Mouse (Mus musculus) MEL (cell line): Measurements from ENCODE around the gene Wdr41.
A peak's percentile ranks its signal among the peaks of the same experiment; 100 is the strongest.

Source experiments
- CHD2 ChIP-seq: IDR thresholded peaks from 2 replicates; pipeline ENCODE4 v1.6.1; 2011; ENCODE audit warnings: low read length, improper control_type of control experiment
- CTCF ChIP-seq, 3 experiments: IDR thresholded peaks in 2 of 3; conservative IDR thresholded peaks in 1 of 3; 2 replicates each; pipeline ENCODE4 v1.5.1; 2011 to 2012; ENCODE audit warnings: low read length in 3 of 3, low read depth in 2 of 3, mild to moderate bottlenecking in 2 of 3, improper control_type of control experiment in 1 of 3, inconsistent platforms in 1 of 3, mixed read lengths in 1 of 3, moderate library complexity in 1 of 3; ENCODE audit not compliant: control insufficient read depth in 1 of 3, insufficient read depth in 1 of 3, poor library complexity in 1 of 3, severe bottlenecking in 1 of 3
- NELFE ChIP-seq: IDR thresholded peaks from 2 replicates; pipeline ENCODE4 v1.6.1; 2011; ENCODE audit warnings: low read depth, low read length, improper control_type of control experiment
- RAD21 ChIP-seq: IDR thresholded peaks from 2 replicates; pipeline ENCODE4 v1.6.1; 2011; ENCODE audit warnings: mild to moderate bottlenecking, low read depth, low read length, improper control_type of control experiment
- SMC3 ChIP-seq: IDR thresholded peaks from 2 replicates; pipeline ENCODE4 v1.6.1; 2011; ENCODE audit warnings: low read depth, low read length, improper control_type of control experiment
- ZNF384 ChIP-seq: IDR thresholded peaks from 2 replicates; pipeline ENCODE4 v1.6.1; 2012; ENCODE audit warnings: low read depth, mild to moderate bottlenecking, inconsistent platforms, low read length, improper control_type of control experiment

- TF ChIP-seq RAD21, result peak; percentile 64
- no peak for TF ChIP-seq ZNF384
- no peak for TF ChIP-seq NELFE
- TF ChIP-seq SMC3, result peak; percentile 61
- TF ChIP-seq CTCF (IDR thresholded peaks at IDR 0.05 in 2 of 3, conservative IDR thresholded peaks at IDR 0.05 in 1 of 3; ENCODE audit: control insufficient read depth in 1 of 3, insufficient read depth in 1 of 3, low read depth in 2 of 3, low read length in 3 of 3, poor library complexity in 1 of 3, severe bottlenecking in 1 of 3), result peak; percentile 31 to 59 (median 31); a peak in 4 of 6 replicates
- no peak for TF ChIP-seq CHD2
These were observed 18.2 kb upstream of the Wdr41 start for GRCm38 (mm10) chr13:94957965-94958364.
